Mouse (Mus musculus) midbrain, embryonic 16.5 days (tissue): ENCODE measurements around the gene Gm28036. TPM values are rescaled to one million over a fixed set of nuclear protein-coding genes. Genes with fewer than 3 reads are reported as not detected.

Experiments
- ATAC-seq: fragments of 200-750 bp; cut with Nextera tagmentation; 2 replicates; pipeline ENCODE4 v1.8.0; 2017; ENCODE audit warnings: moderate TSS enrichment
- H3K27ac ChIP-seq: fragments of 300-500 bp; sonication (generic); 2 replicates; pipeline ENCODE4 v1.5.1; 2014; ENCODE audit warnings: mild to moderate bottlenecking, low read length, mixed read lengths
- H3K27me3 ChIP-seq: fragments of 300-500 bp; sonication (generic); 2 replicates; pipeline ENCODE4 v1.6.1; 2014; ENCODE audit warnings: low read depth, low read length, mixed read lengths; ENCODE audit not compliant: control insufficient read depth, insufficient read depth
- H3K36me3 ChIP-seq: fragments of 300-500 bp; sonication (generic); 2 replicates; pipeline ENCODE4 v1.6.1; 2014; ENCODE audit warnings: mild to moderate bottlenecking, low read length, moderate library complexity, mixed read lengths; ENCODE audit not compliant: control insufficient read depth, insufficient read depth
- H3K4me1 ChIP-seq: fragments of 300-500 bp; sonication (generic); 2 replicates; pipeline ENCODE4 v1.6.1; 2014; ENCODE audit warnings: mild to moderate bottlenecking, low read length, mixed read lengths; ENCODE audit not compliant: control insufficient read depth, insufficient read depth
- H3K4me2 ChIP-seq: fragments of 300-500 bp; sonication (generic); 2 replicates; pipeline ENCODE4 v1.6.1; 2014; ENCODE audit warnings: mild to moderate bottlenecking, low read length, mixed read lengths
- H3K4me3 ChIP-seq: fragments of 300-500 bp; sonication (generic); 2 replicates; pipeline ENCODE4 v1.5.1; 2014; ENCODE audit warnings: low read depth, mild to moderate bottlenecking, low read length, moderate library complexity, mixed read lengths
- H3K9ac ChIP-seq: fragments of 300-500 bp; sonication (generic); 2 replicates; pipeline ENCODE4 v1.6.1; 2014; ENCODE audit warnings: low read depth, low read length, mixed read lengths
- H3K9me3 ChIP-seq: fragments of 300-500 bp; sonication (generic); replicated peaks from 2 replicates; pipeline ENCODE4 v1.6.1; 2014; ENCODE audit warnings: mild to moderate bottlenecking, low read length, mixed read lengths; ENCODE audit not compliant: control insufficient read depth, poor library complexity, severe bottlenecking
- WGBS: fragments of 180-500 bp; shearing (Covaris S2); extraction: QIAGEN DNeasy Blood & Tissue Kit; methylation state at CpG from one replicate; pipeline ENCODE4 v1.1.7; 2014; 5-methylcytosine and 5-hydroxymethylcytosine counted together
- polyA plus RNA-seq: library from polyadenylated mRNA; unstranded; fragments of >200 nt; fragmentation: Nextera tagmentation; extraction: Ambion mirVana; gene quantifications from 2 replicates; pipeline ENCODE4 v1.2.1, GENCODE M21; 2015

The Gm28036 gene
- polyA plus RNA-seq, 1 experiment from 2014 or later = 21.8 TPM

- Histone ChIP-seq H3K27ac (no peak overlapping the region), H3K36me3 (peaks cover 6% of the 10 kb centered on the region), H3K4me3 (no peak overlapping the region), H3K9ac (no peak overlapping the region), H3K9me3 (no peaks in the 10 kb centered on the region), H3K4me1 (peaks cover 4% of the 10 kb centered on the region; the same call in 1 of the 2 replicates), H3K27me3 (no peaks in the 10 kb centered on the region), H3K4me2 (no peak overlapping the region)
- no peak for ATAC-seq
- 86% methylated on average over 5 of the region's 5 CpGs for WGBS
Observed at GRCm38 (mm10) chr2:156091926-156092325, 35.0 kb downstream of the Gm28036 start.

- no peak overlapping the region for H3K27ac ChIP-seq
- no peak for ATAC-seq
Observed at GRCm38 (mm10) chr2:156089799-156090198, 37.1 kb downstream of the Gm28036 start.

GRCm38 (mm10) chr2:156087391-156088110, 39.3 kb downstream of the Gm28036 start:
- H3K4me3 ChIP-seq = no peak overlapping the region
- H3K9me3 ChIP-seq = no peaks in the 10 kb centered on the region
- no peak overlapping the region for H3K27ac ChIP-seq
- ATAC-seq = no peak
- H3K27me3 ChIP-seq = no peaks in the 10 kb centered on the region
- peaks cover 4% of the 10 kb centered on the region; the same call in 1 of the 2 replicates for H3K4me1 ChIP-seq
- H3K36me3 ChIP-seq = no peaks in the 10 kb centered on the region; the same call in 1 of the 2 replicates
- 91% methylated on average over 7 of the region's 7 CpGs for WGBS
- no peak overlapping the region for H3K4me2 ChIP-seq
- no peak overlapping the region for H3K9ac ChIP-seq

More at GRCm38 (mm10) chr2:156089799-156090198, 37.1 kb downstream of the Gm28036 start:
- 41% methylated on average over 1 of the region's 1 CpGs for WGBS
- H3K4me1 ChIP-seq = peaks cover 4% of the 10 kb centered on the region; the same call in 1 of the 2 replicates
- H3K4me2 ChIP-seq = no peak overlapping the region
- no peaks in the 10 kb centered on the region for H3K36me3 ChIP-seq
- no peak overlapping the region for H3K4me3 ChIP-seq
- no peaks in the 10 kb centered on the region for H3K27me3 ChIP-seq
- H3K9me3 ChIP-seq = no peaks in the 10 kb centered on the region
- H3K9ac ChIP-seq = no peak overlapping the region

- Histone ChIP-seq H3K4me3 (no peak overlapping the region), H3K4me2 (no peak overlapping the region), H3K36me3 (no peaks in the 10 kb centered on the region; the same call in 1 of the 2 replicates), H3K4me1 (no peaks in the 10 kb centered on the region), H3K27ac (no peak overlapping the region), H3K9ac (no peak overlapping the region), H3K9me3 (no peaks in the 10 kb centered on the region), H3K27me3 (no peaks in the 10 kb centered on the region)
- ATAC-seq = no peak
- 89% methylated on average over 3 of the region's 3 CpGs for WGBS
Observed at GRCm38 (mm10) chr2:156084541-156084940, 42.4 kb downstream of the Gm28036 start.

- ATAC-seq = no peak
- Histone ChIP-seq H3K27ac (no peak overlapping the region), H3K9ac (no peak overlapping the region), H3K4me2 (no peak overlapping the region), H3K36me3 (peaks cover 18% of the 10 kb centered on the region), H3K4me3 (no peak overlapping the region), H3K27me3 (no peaks in the 10 kb centered on the region), H3K4me1 (no peaks in the 10 kb centered on the region), H3K9me3 (no peaks in the 10 kb centered on the region)
- WGBS = 88% methylated on average over 7 of the region's 7 CpGs
Observed at GRCm38 (mm10) chr2:156080391-156080790, 46.5 kb downstream of the Gm28036 start.

GRCm38 (mm10) chr2:156079674-156080073, 47.2 kb downstream of the Gm28036 start:
- H3K4me2 ChIP-seq = no peak overlapping the region
- no peak overlapping the region for H3K4me3 ChIP-seq
- no peaks in the 10 kb centered on the region for H3K9me3 ChIP-seq
- ATAC-seq = no peak
- H3K9ac ChIP-seq = no peak overlapping the region
- no peaks in the 10 kb centered on the region for H3K4me1 ChIP-seq
- 39% methylated on average over 4 of the region's 4 CpGs for WGBS
- peaks cover 18% of the 10 kb centered on the region for H3K36me3 ChIP-seq
- H3K27me3 ChIP-seq = no peaks in the 10 kb centered on the region
- H3K27ac ChIP-seq = no peak overlapping the region

- no peaks in the 10 kb centered on the region for H3K4me1 ChIP-seq
- H3K27me3 ChIP-seq = no peaks in the 10 kb centered on the region
- H3K9me3 ChIP-seq = no peaks in the 10 kb centered on the region
- WGBS = 89% methylated on average over 8 of the region's 8 CpGs
- ATAC-seq = no peak
- no peak overlapping the region for H3K9ac ChIP-seq
- peaks cover 18% of the 10 kb centered on the region for H3K36me3 ChIP-seq
- H3K4me2 ChIP-seq = no peak overlapping the region
- H3K27ac ChIP-seq = no peak overlapping the region
- no peak overlapping the region for H3K4me3 ChIP-seq
Observed at GRCm38 (mm10) chr2:156079183-156079560, 47.7 kb downstream of the Gm28036 start.

GRCm38 (mm10) chr2:156078421-156079182, 48.3 kb downstream of the Gm28036 start:
- no peak overlapping the region for H3K9ac ChIP-seq
- H3K4me3 ChIP-seq = no peak overlapping the region
- ATAC-seq = no peak
- H3K36me3 ChIP-seq = peaks cover 23% of the 10 kb centered on the region
- H3K4me2 ChIP-seq = no peak overlapping the region
- WGBS = 92% methylated on average over 16 of the region's 16 CpGs
- no peak overlapping the region for H3K27ac ChIP-seq
- H3K27me3 ChIP-seq = no peaks in the 10 kb centered on the region
- no peaks in the 10 kb centered on the region for H3K9me3 ChIP-seq
- H3K4me1 ChIP-seq = no peaks in the 10 kb centered on the region

- Histone ChIP-seq H3K4me1 (no peaks in the 10 kb centered on the region), H3K27me3 (no peaks in the 10 kb centered on the region), H3K27ac (no peak overlapping the region), H3K9me3 (no peaks in the 10 kb centered on the region), H3K4me3 (no peak overlapping the region), H3K4me2 (no peak overlapping the region), H3K36me3 (peaks cover 31% of the 10 kb centered on the region), H3K9ac (no peak overlapping the region)
- 93% methylated on average over 7 of the region's 7 CpGs for WGBS
- ATAC-seq = no peak
Observed at GRCm38 (mm10) chr2:156077461-156077860, 49.4 kb downstream of the Gm28036 start.
